Mouse (Mus musculus) cerebellum, adult 2 months (tissue): ENCODE measurements around the gene Pmp22.
A peak's percentile ranks its signal among the peaks of the same experiment; 100 is the strongest.

Experiments
- CTCF ChIP-seq: fragments of 200-500 bp; IDR thresholded peaks from 2 replicates; pipeline ENCODE4 v1.5.1; 2011; ENCODE audit warnings: low read depth, mild to moderate bottlenecking, control low read depth, low read length, moderate library complexity, borderline replicate concordance; ENCODE audit not compliant: insufficient read depth
- POLR2A ChIP-seq: fragments of 200-500 bp; IDR thresholded peaks from 2 replicates; pipeline ENCODE4 v1.6.1; 2011; ENCODE audit warnings: low read length, control low read depth, borderline replicate concordance; ENCODE audit not compliant: insufficient read depth

- TF ChIP-seq CTCF (peak; percentile 42; the same call in 1 of the 2 replicates), POLR2A (no peak)
Measured at GRCm38 (mm10) chr11:63175302-63175701, 46.5 kb downstream of the Pmp22 start.
